Mouse (Mus musculus): ENCODE measurements around the gene Gm49378. TPM values are rescaled to one million over a fixed set of nuclear protein-coding genes. Genes with fewer than 3 reads are reported as not detected.

The Gm49378 gene
- total and polyA plus RNA-seq, 3 experiments, result 0.17 to 11.7 (median 8.7) TPM

GRCm38 (mm10) chr14:55598521-55599390, 38.9 kb downstream of the Gm49378 start:
- no peak overlapping the region for H3K4me3 ChIP-seq (replicated peaks in 1 of 3; ENCODE audit: low read depth in 2 of 3, low read length in 2 of 3, poor library complexity in 1 of 3)
- H3K79me2 ChIP-seq (replicated peaks; ENCODE audit: control insufficient read depth, extremely low read depth, insufficient read depth, poor library complexity, severe bottlenecking), result no peaks in the 10 kb centered on the region
- no peak overlapping the region for H3K27ac ChIP-seq (ENCODE audit: insufficient read depth, low read depth)
- in situ Hi-C loops (cut with MboI; ENCODE audit: low pct_ligation_motif_present, low pct_unique_long_range_greater_than_20kb, low sequenced_read_pairs) (no loop called here), dilution Hi-C loops (cut with MboI; ENCODE audit: extremely low pct_ligation_motif_present, extremely low pct_unique_long_range_greater_than_20kb, low sequenced_read_pairs) (no loop called here)
- H3K4me1 ChIP-seq (ENCODE audit: control insufficient read depth in 1 of 2, insufficient read depth in 2 of 2), result peaks cover 0 to 22% of the 10 kb centered on the region in 2 experiments; a peak in 2 of 4 replicates
- no peaks in the 10 kb centered on the region for H3K27me3 ChIP-seq (replicated peaks)
- no peak overlapping the region for H3K4me2 ChIP-seq (ENCODE audit: insufficient read depth, low read depth, poor library complexity, severe bottlenecking)
- peaks cover 81 to 91% of the 10 kb centered on the region in 2 experiments for H3K36me3 ChIP-seq (replicated peaks in 1 of 2; ENCODE audit: control insufficient read depth in 1 of 2, insufficient read depth in 1 of 2, low read length in 1 of 2)
- H3K9ac ChIP-seq (ENCODE audit: insufficient read depth, low read depth), result no peak overlapping the region
- H3K9me3 ChIP-seq (replicated peaks; ENCODE audit: low read length), result no peaks in the 10 kb centered on the region
- TF ChIP-seq MAX (IDR thresholded peaks at IDR 0.05; ENCODE audit: low read length) (no peak), RCOR1 (conservative IDR thresholded peaks at IDR 0.05; ENCODE audit: low read depth, low read length) (no peak), MEF2A (IDR thresholded peaks at IDR 0.05; ENCODE audit: borderline replicate concordance, low read depth, low read length) (no peak), E2F4 (IDR thresholded peaks at IDR 0.05; ENCODE audit: insufficient replicate concordance, low read depth, low read length) (no peak), IRF4 (IDR thresholded peaks at IDR 0.05; ENCODE audit: low read depth, low read length) (no peak), EP300 (IDR thresholded peaks at IDR 0.05; ENCODE audit: low read length) (no peak), JUND (conservative IDR thresholded peaks at IDR 0.05; ENCODE audit: low read depth, low read length) (no peak), CHD1 (IDR thresholded peaks at IDR 0.05; ENCODE audit: low read depth, low read length) (no peak), NELFE (IDR thresholded peaks at IDR 0.05; ENCODE audit: low read depth, low read length) (no peak), TCF12 (IDR thresholded peaks at IDR 0.05; ENCODE audit: low read depth, low read length) (no peak), UBTF (IDR thresholded peaks at IDR 0.05; ENCODE audit: low read depth, low read length) (no peak), BHLHE40 (IDR thresholded peaks at IDR 0.05; ENCODE audit: low read depth, low read length) (no peak), CHD2 (IDR thresholded peaks at IDR 0.05; ENCODE audit: low read length) (no peak), POLR2A (IDR thresholded peaks at IDR 0.05; ENCODE audit: low read depth, low read length) (no peak), ZKSCAN1 (IDR thresholded peaks at IDR 0.05; ENCODE audit: borderline replicate concordance, low read depth, low read length) (no peak), POLR2AphosphoS2 (IDR thresholded peaks at IDR 0.05; ENCODE audit: low read depth, low read length) (no peak), NRF1 (IDR thresholded peaks at IDR 0.05; ENCODE audit: low read depth, low read length) (no peak), ELF1 (IDR thresholded peaks at IDR 0.05; ENCODE audit: low read depth, low read length) (no peak), USF1 (IDR thresholded peaks at IDR 0.05; ENCODE audit: low read depth, low read length) (no peak)
- DNase-seq (ENCODE audit: extremely low read depth), result no peak

All from CH12.LX (cell line).